Comparison of ENCODE assay signal across 8 mouse cellular contexts in the genomic region with DNA sequence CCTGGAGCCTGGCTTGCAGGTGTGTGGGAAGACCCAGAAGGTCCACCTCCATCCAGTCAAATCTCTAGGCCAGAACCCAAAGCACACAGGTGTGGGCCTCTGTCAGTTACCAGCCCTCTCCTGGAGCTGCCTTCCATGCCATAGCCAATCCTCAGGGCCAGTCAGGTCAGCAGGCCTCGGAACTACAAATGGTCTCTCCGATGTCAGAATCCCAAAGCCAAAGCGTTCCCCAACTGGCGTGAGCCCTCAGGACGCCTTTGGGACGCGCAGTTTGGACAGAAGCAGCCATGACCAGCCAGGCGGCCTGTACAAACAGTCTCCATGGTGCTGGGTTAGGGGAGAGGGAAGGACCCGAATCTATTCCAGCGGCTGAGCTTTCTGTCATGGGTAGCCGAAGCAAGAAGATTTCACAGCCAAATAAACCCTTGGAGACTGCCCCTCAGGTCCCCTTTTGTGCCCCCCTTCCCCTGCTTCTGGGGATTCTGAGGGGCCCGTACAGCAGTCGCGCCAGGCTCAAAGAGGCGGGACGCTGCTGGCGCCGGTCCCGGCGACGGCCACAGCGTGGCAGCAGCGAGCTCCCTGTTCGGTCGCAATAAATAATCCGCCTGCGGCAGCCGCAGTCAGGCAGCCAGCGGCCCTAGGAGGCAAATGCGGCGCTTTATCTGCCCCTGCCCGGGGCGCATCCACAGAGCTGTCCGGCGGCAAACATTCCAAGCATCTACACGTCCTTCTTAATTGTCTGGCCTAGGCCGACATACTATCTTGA. TPM values are rescaled to one million over a fixed set of nuclear protein-coding genes. Genes with fewer than 3 reads are reported as not detected.
A peak's percentile ranks its signal among the peaks of the same experiment; 100 is the strongest.
DNase-seq lines count a peak whose midpoint lies in the region; ATAC-seq lines count a peak whose summit lies in the region.

No protein-coding gene starts in this region.

- H3K79me2 ChIP-seq in macrophage (ENCODE audit: inconsistent target) = no peaks in the 10 kb centered on the region

- ATAC-seq in forebrain, embryonic 16.5 days = peak; percentile 77
- peak; percentile 38; the same call in 1 of the 2 replicates for ATAC-seq in hindbrain, embryonic 13.5 days (ENCODE audit: low FRiP score)
- no peak for ATAC-seq in erythroid progenitor cell, adult 5-6 weeks (replicated peaks; ENCODE audit: low FRiP score, poor library complexity, severe bottlenecking)

- peaks cover 97% of the 10 kb centered on the region for H3K27me3 ChIP-seq in forebrain, embryonic 16.5 days (replicated peaks; ENCODE audit: control insufficient read depth, insufficient read depth, low read length)
- H3K27me3 ChIP-seq in hindbrain, embryonic 13.5 days = peaks cover 99% of the 10 kb centered on the region

- no peaks in the 10 kb centered on the region for H3K36me3 ChIP-seq in forebrain, embryonic 16.5 days (ENCODE audit: control insufficient read depth, insufficient read depth)
- H3K36me3 ChIP-seq in hindbrain, embryonic 13.5 days = no peaks in the 10 kb centered on the region
- H3K36me3 ChIP-seq in macrophage (ENCODE audit: inconsistent target) = no peaks in the 10 kb centered on the region

- H3K9ac ChIP-seq in forebrain, embryonic 16.5 days (replicated peaks; ENCODE audit: low read depth, low read length) = no peak overlapping the region
- peak overlapping the region; percentile 63 for H3K9ac ChIP-seq in hindbrain, embryonic 13.5 days

- H3K4me1 ChIP-seq in brown adipose tissue, adult 24 weeks (ENCODE audit: control insufficient read depth, insufficient read depth, insufficient read length, low read length) = peaks cover 7% of the 10 kb centered on the region; the same call in 1 of the 2 replicates
- H3K4me1 ChIP-seq in forebrain, embryonic 16.5 days (replicated peaks; ENCODE audit: control insufficient read depth, insufficient read depth, low read length) = 0 out of 2 replicates have a peak, but pooled peaks cover 2% of the 10 kb centered on the region
- peaks cover 40% of the 10 kb centered on the region for H3K4me1 ChIP-seq in hindbrain, embryonic 13.5 days (replicated peaks)

- WGBS in forebrain, embryonic 16.5 days = under 1% methylated on average over 37 of the region's 37 CpGs
- 1% methylated on average over 37 of the region's 37 CpGs for WGBS in hindbrain, embryonic 13.5 days
- WGBS in macrophage (ENCODE audit: missing documents) = 5% methylated on average over 37 of the region's 37 CpGs

- no peak overlapping the region for H3K4me2 ChIP-seq in forebrain, embryonic 16.5 days (ENCODE audit: low read length)
- peak overlapping the region; percentile 64 for H3K4me2 ChIP-seq in hindbrain, embryonic 13.5 days

- no peak overlapping the region for H3K27ac ChIP-seq in brown adipose tissue, adult 24 weeks (replicated peaks; ENCODE audit: low read depth, low read length)
- H3K27ac ChIP-seq in forebrain, embryonic 16.5 days (ENCODE audit: low read length) = no peak overlapping the region
- H3K27ac ChIP-seq in hindbrain, embryonic 13.5 days = peak overlapping the region; percentile 82
- no peak overlapping the region for H3K27ac ChIP-seq in macrophage

- no peaks in the 10 kb centered on the region for H3K9me3 ChIP-seq in forebrain, embryonic 16.5 days (ENCODE audit: control insufficient read depth, low read length)
- no peaks in the 10 kb centered on the region for H3K9me3 ChIP-seq in hindbrain, embryonic 13.5 days

- peak overlapping the region; percentile 76 for H3K4me3 ChIP-seq in brown adipose tissue, adult 24 weeks (ENCODE audit: insufficient read depth, low read depth, low read length)
- H3K4me3 ChIP-seq in forebrain, embryonic 16.5 days (replicated peaks; ENCODE audit: low read length) = no peak overlapping the region
- H3K4me3 ChIP-seq in hindbrain, embryonic 13.5 days = peak overlapping the region; percentile 34
- peak overlapping the region; percentile 41; the same call in 1 of the 2 replicates for H3K4me3 ChIP-seq in macrophage (ENCODE audit: inconsistent target)

- DNase-seq in MEL-GATA-1-ER (ENCODE audit: extremely low read depth, low read depth) = peak; percentile 43
- DNase-seq in layer of hippocampus, postnatal 36 days = peak; percentile 48 to 56
- DNase-seq in retina, postnatal 7 days (ENCODE audit: low read depth, low spot score) = peak; percentile 64

RNA-seq across cellular contexts. Expression of a gene that starts 1.8 kb away (rescaled TPM):
- polyA plus RNA-seq in brown adipose tissue, adult 24 weeks (2012; ENCODE audit: insufficient read depth, insufficient read length, missing spikeins) = 4.7 and 5.4 TPM in 2 replicates
- polyA plus RNA-seq in forebrain, embryonic 16.5 days (2015; fragmentation: Nextera tagmentation; extraction: Ambion mirVana) = not detected in 2 replicates
- 21.8 and 23.8 TPM in 2 replicates for polyA plus RNA-seq in hindbrain, embryonic 13.5 days (2015; fragmentation: Nextera tagmentation; extraction: Ambion mirVana)
- not detected for total RNA-seq in layer of hippocampus, postnatal 36 days (2021)
- 1 to 10 TPM in 2 of 26 experiments, under 1 TPM in 9, not detected in 15; 0.32 to 1.2 (median 0.86) TPM for total RNA-seq in macrophage (2018; cell fraction: chromatin; rRNA removed)
- total RNA-seq in macrophage (2018; cell fraction: cytosol; rRNA removed) = under 1 TPM in 10 of 26 experiments, not detected in 16; 0.04 to 0.27 (median 0.09) TPM
- total RNA-seq in macrophage (2018; cell fraction: nucleus; rRNA removed) = under 1 TPM in 10 of 26 experiments, not detected in 16; 0.31 to 0.74 (median 0.38) TPM
- polyA plus RNA-seq in macrophage (2018) = 0.04 TPM in 1 of 3 replicates, not detected in the others
- total RNA-seq in erythroid progenitor cell, adult 5-6 weeks (2015; ENCODE audit: low replicate concordance) = not detected in 2 replicates
- total RNA-seq in erythroid progenitor cell, adult 5-6 weeks (2017; ENCODE audit: low replicate concordance) = 0.45 TPM in 1 of 2 replicates, not detected in the other

RNA-seq across cellular contexts. Expression of a gene that starts 1.8 kb away (rescaled TPM):
- polyA plus RNA-seq in brown adipose tissue, adult 24 weeks (2012; ENCODE audit: insufficient read depth, insufficient read length, missing spikeins) = not detected in 2 replicates
- polyA plus RNA-seq in forebrain, embryonic 16.5 days (2015; fragmentation: Nextera tagmentation; extraction: Ambion mirVana) = not detected in 2 replicates
- polyA plus RNA-seq in hindbrain, embryonic 13.5 days (2015; fragmentation: Nextera tagmentation; extraction: Ambion mirVana) = not detected in 2 replicates
- total RNA-seq in layer of hippocampus, postnatal 36 days (2021) = not detected
- not detected for total RNA-seq in macrophage (2018; cell fraction: chromatin; rRNA removed)
- total RNA-seq in macrophage (2018; cell fraction: cytosol; rRNA removed) = under 1 TPM in 1 of 26 experiments, not detected in 25; 0.30 TPM
- total RNA-seq in macrophage (2018; cell fraction: nucleus; rRNA removed) = not detected
- polyA plus RNA-seq in macrophage (2018) = not detected in 3 replicates
- total RNA-seq in erythroid progenitor cell, adult 5-6 weeks (2015; ENCODE audit: low replicate concordance) = not detected in 2 replicates
- not detected in 2 replicates for total RNA-seq in erythroid progenitor cell, adult 5-6 weeks (2017; ENCODE audit: low replicate concordance)

RNA-seq across cellular contexts. Expression of a gene that starts 2.8 kb away (rescaled TPM):
- not detected in 2 replicates for polyA plus RNA-seq in brown adipose tissue, adult 24 weeks (2012; ENCODE audit: insufficient read depth, insufficient read length, missing spikeins)
- polyA plus RNA-seq in forebrain, embryonic 16.5 days (2015; fragmentation: Nextera tagmentation; extraction: Ambion mirVana) = not detected in 2 replicates
- 16.3 and 28.0 TPM in 2 replicates for polyA plus RNA-seq in hindbrain, embryonic 13.5 days (2015; fragmentation: Nextera tagmentation; extraction: Ambion mirVana)
- not detected for total RNA-seq in layer of hippocampus, postnatal 36 days (2021)
- total RNA-seq in macrophage (2018; cell fraction: chromatin; rRNA removed) = 1 to 10 TPM in 1 of 26 experiments, not detected in 25; 1.4 TPM
- total RNA-seq in macrophage (2018; cell fraction: cytosol; rRNA removed) = not detected
- total RNA-seq in macrophage (2018; cell fraction: nucleus; rRNA removed) = not detected
- polyA plus RNA-seq in macrophage (2018) = not detected in 3 replicates
- total RNA-seq in erythroid progenitor cell, adult 5-6 weeks (2015; ENCODE audit: low replicate concordance) = not detected in 2 replicates
- total RNA-seq in erythroid progenitor cell, adult 5-6 weeks (2017; ENCODE audit: low replicate concordance) = not detected in 2 replicates

RNA-seq across cellular contexts. Expression of a gene that starts 7.0 kb away (rescaled TPM):
- polyA plus RNA-seq in brown adipose tissue, adult 24 weeks (2012; ENCODE audit: insufficient read depth, insufficient read length, missing spikeins) = 35.9 and 39.4 TPM in 2 replicates
- not detected in 2 replicates for polyA plus RNA-seq in forebrain, embryonic 16.5 days (2015; fragmentation: Nextera tagmentation; extraction: Ambion mirVana)
- polyA plus RNA-seq in hindbrain, embryonic 13.5 days (2015; fragmentation: Nextera tagmentation; extraction: Ambion mirVana) = 116 and 150 TPM in 2 replicates
- total RNA-seq in layer of hippocampus, postnatal 36 days (2021) = not detected
- total RNA-seq in macrophage (2018; cell fraction: chromatin; rRNA removed) = 1 to 10 TPM in 1 of 26 experiments, under 1 TPM in 4, not detected in 21; 0.25 to 1.0 (median 0.47) TPM
- total RNA-seq in macrophage (2018; cell fraction: cytosol; rRNA removed) = under 1 TPM in 12 of 26 experiments, not detected in 14; 0.05 to 0.22 (median 0.10) TPM
- total RNA-seq in macrophage (2018; cell fraction: nucleus; rRNA removed) = 1 to 10 TPM in 1 of 26 experiments, under 1 TPM in 6, not detected in 19; 0.35 to 1.5 (median 0.61) TPM
- 0.16 TPM in 1 of 3 replicates, not detected in the others for polyA plus RNA-seq in macrophage (2018)
- total RNA-seq in erythroid progenitor cell, adult 5-6 weeks (2015; ENCODE audit: low replicate concordance) = not detected in 2 replicates
- not detected in 2 replicates for total RNA-seq in erythroid progenitor cell, adult 5-6 weeks (2017; ENCODE audit: low replicate concordance)

RNA-seq across cellular contexts. Expression of a gene that starts 10.3 kb away (rescaled TPM):
- 11.4 and 11.5 TPM in 2 replicates for polyA plus RNA-seq in brown adipose tissue, adult 24 weeks (2012; ENCODE audit: insufficient read depth, insufficient read length, missing spikeins)
- polyA plus RNA-seq in forebrain, embryonic 16.5 days (2015; fragmentation: Nextera tagmentation; extraction: Ambion mirVana) = not detected in 2 replicates
- 7.4 and 14.9 TPM in 2 replicates for polyA plus RNA-seq in hindbrain, embryonic 13.5 days (2015; fragmentation: Nextera tagmentation; extraction: Ambion mirVana)
- total RNA-seq in layer of hippocampus, postnatal 36 days (2021) = not detected
- under 1 TPM in 1 of 26 experiments, not detected in 25; 0.85 TPM for total RNA-seq in macrophage (2018; cell fraction: chromatin; rRNA removed)
- total RNA-seq in macrophage (2018; cell fraction: cytosol; rRNA removed) = under 1 TPM; 0.06 to 0.99 (median 0.37) TPM
- total RNA-seq in macrophage (2018; cell fraction: nucleus; rRNA removed) = under 1 TPM in 2 of 26 experiments, not detected in 24; 0.31 to 0.49 TPM
- polyA plus RNA-seq in macrophage (2018) = 0.25 to 0.75 TPM (median 0.40 TPM) in 3 replicates
- 1.1 and 8.4 TPM in 2 replicates for total RNA-seq in erythroid progenitor cell, adult 5-6 weeks (2015; ENCODE audit: low replicate concordance)
- total RNA-seq in erythroid progenitor cell, adult 5-6 weeks (2017; ENCODE audit: low replicate concordance) = 1.3 and 3.8 TPM in 2 replicates
